Mouse (Mus musculus): ENCODE measurements around the gene Ccdc85a.

DNA sequence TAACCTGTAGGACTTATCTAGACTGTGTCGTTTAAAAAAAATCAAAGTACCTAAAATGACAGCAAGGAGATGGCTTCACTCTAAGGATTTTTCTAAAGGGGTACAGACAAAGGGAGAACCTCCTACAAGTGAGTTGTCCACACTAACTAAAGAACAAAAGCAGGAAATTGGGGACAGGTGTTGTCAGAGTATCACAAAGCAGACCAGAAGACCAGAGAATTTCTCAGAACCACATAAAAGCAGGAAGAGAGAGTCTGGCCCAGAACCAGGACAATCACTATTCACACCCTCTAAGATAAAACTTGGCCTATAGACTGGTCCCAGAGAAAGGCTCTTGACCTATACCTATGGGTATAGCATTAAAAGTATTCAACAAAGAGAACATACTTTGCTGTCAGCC lies 92.8 kb downstream of the Ccdc85a start:
- TF ChIP-seq POLR2A (IDR thresholded peaks at IDR 0.05; ENCODE audit: insufficient read depth, low read depth, low read length): no peak
- no peak for TF ChIP-seq CTCF (IDR thresholded peaks at IDR 0.05)
- TF ChIP-seq EP300 (IDR thresholded peaks at IDR 0.05; ENCODE audit: insufficient read depth, low read depth, low read length): no peak
